Mouse (Mus musculus) embryonic facial prominence, embryonic 11.5 days (tissue): Measurements from ENCODE around the gene Vps52. TPM values are rescaled to one million over a fixed set of nuclear protein-coding genes. Genes with fewer than 3 reads are reported as not detected.
"Not testable (repeated sequence)": the region's sequence is repeated elsewhere in the genome, so short reads cannot be mapped to it uniquely, and the experiment has no call there.

Experiments
- ATAC-seq: fragments of 200-750 bp; cut with Nextera tagmentation; replicated peaks from 2 replicates; pipeline ENCODE4 v1.8.0; 2017; ENCODE audit warnings: low read depth; ENCODE audit not compliant: insufficient number of reproducible peaks, low FRiP score, low TSS enrichment
- DNase-seq: peaks from one replicate; pipeline ENCODE4 v3.0.0-alpha.2; 2015; ENCODE audit warnings: low spot score
- H3K27ac ChIP-seq: fragments of 300-500 bp; sonication (generic); replicated peaks from 2 replicates; pipeline ENCODE4 v1.5.1; 2014; ENCODE audit warnings: mild to moderate bottlenecking, low read depth, low read length, control low read depth
- H3K27me3 ChIP-seq: fragments of 300-500 bp; sonication (generic); 2 replicates; pipeline ENCODE4 v1.6.1; 2014; ENCODE audit warnings: mild to moderate bottlenecking, low read length, moderate library complexity, mixed read lengths; ENCODE audit not compliant: control insufficient read depth, insufficient read depth
- H3K36me3 ChIP-seq: fragments of 300-500 bp; sonication (generic); replicated peaks from 2 replicates; pipeline ENCODE4 v1.6.1; 2014; ENCODE audit warnings: low read depth, mild to moderate bottlenecking, low read length, moderate library complexity, mixed read lengths; ENCODE audit not compliant: control insufficient read depth, insufficient read depth
- H3K4me1 ChIP-seq: fragments of 300-500 bp; sonication (generic); 2 replicates; pipeline ENCODE4 v1.6.1; 2014; ENCODE audit warnings: low read length, mixed read lengths; ENCODE audit not compliant: control insufficient read depth, insufficient read depth
- H3K4me2 ChIP-seq: fragments of 300-500 bp; sonication (generic); 2 replicates; pipeline ENCODE4 v1.6.1; 2014; ENCODE audit warnings: low read depth, mild to moderate bottlenecking, control low read depth, low read length, moderate library complexity
- H3K4me3 ChIP-seq: fragments of 300-500 bp; sonication (generic); 2 replicates; pipeline ENCODE4 v1.5.1; 2014; ENCODE audit warnings: low read depth, low read length, control low read depth
- H3K9ac ChIP-seq: fragments of 300-500 bp; sonication (generic); replicated peaks from 2 replicates; pipeline ENCODE4 v1.6.1; 2014; ENCODE audit warnings: mild to moderate bottlenecking, control low read depth, low read length
- H3K9me3 ChIP-seq: fragments of 300-500 bp; sonication (generic); replicated peaks from 2 replicates; pipeline ENCODE4 v1.6.1; 2016; ENCODE audit warnings: mild to moderate bottlenecking, low read length, inconsistent platforms, mixed read lengths; ENCODE audit not compliant: control insufficient read depth
- WGBS: fragments of 180-500 bp; shearing (Covaris S2); extraction: QIAGEN DNeasy Blood & Tissue Kit; methylation state at CpG from one replicate; pipeline ENCODE4 v1.1.7; 2014; 5-methylcytosine and 5-hydroxymethylcytosine counted together
- polyA plus RNA-seq: library from polyadenylated mRNA; unstranded; fragments of >200 nt; fragmentation: Nextera tagmentation; extraction: Ambion mirVana; gene quantifications from 2 replicates; pipeline ENCODE4 v1.2.1, GENCODE M21; 2014

Gene Vps52
- polyA plus RNA-seq, 1 experiment from 2014 or later = 27.7 TPM

DNA sequence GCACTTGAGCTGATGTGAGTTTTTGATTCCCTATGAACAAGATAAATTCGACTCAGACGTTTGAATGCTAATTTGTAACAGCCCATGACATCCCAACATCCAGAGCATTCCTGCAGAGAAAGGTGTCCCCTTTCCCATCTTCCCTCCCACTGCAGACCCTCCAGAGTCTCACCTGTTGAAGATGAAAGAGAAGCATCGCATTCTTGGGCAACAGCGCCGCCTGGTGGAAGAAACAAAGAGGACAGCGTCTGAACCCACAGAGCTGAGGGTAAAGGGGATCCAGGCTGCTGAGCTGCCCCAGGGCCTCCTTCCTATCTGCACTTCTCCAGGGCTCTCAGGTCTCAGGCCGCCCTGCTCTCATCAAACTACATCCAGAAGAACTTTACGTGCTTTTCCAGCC lies 26.5 kb downstream of the Vps52 start:
- DNase-seq = peak; percentile 60
- not testable (repeated sequence) for H3K9me3 ChIP-seq, H3K4me3 ChIP-seq, H3K9ac ChIP-seq, H3K4me1 ChIP-seq, ATAC-seq, H3K36me3 ChIP-seq, H3K27ac ChIP-seq, H3K4me2 ChIP-seq
- H3K27me3 ChIP-seq = peaks cover 24% of the 10 kb centered on the region
- 15% methylated on average over 8 of the region's 8 CpGs for WGBS

DNA sequence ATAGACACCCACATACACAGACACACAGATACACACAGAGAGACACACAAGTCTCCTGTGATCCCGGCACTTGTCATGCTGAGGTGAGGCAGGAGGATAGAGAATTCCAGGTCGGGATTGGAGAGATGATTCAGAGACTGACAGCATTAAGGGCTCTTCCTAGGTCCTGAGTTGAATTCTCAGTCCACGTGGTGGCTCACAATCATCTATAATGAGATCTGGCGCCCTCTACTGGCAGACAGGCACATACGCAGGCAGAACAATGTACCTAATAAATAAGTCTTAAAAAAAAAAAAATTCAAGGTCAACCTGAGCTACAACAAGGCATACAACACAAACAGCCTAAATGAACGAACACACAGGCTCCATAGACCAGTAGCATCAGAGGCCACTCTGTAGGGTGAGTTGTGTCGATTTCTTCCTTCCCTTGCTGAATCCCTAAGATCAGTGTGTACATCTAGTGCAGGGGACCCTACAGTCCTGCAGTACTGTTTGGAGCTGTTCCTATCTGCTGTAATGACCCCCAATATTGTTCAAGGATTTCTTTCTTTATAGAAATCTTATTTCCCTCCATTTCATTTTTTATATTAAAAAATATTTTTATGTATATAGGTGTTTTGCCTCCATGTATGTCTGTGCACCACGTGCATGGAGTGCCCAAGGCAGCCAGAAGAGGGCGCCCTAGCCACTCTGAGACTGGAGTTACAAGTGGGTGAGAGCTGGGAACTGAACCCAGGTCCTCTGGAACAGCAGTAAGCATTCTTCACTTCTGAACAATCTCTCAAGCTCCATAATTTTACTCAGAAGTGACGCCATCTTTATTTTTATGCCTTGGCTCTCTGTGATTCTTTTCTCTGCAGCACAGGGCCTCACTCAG lies 36.4 kb downstream of the Vps52 start:
- H3K27ac ChIP-seq = no peak overlapping the region
- no peak for ATAC-seq
- no peaks in the 10 kb centered on the region for H3K4me1 ChIP-seq
- H3K4me3 ChIP-seq = no peak overlapping the region
- no peak overlapping the region for H3K9ac ChIP-seq
- H3K4me2 ChIP-seq = no peak overlapping the region
- H3K9me3 ChIP-seq = no peaks in the 10 kb centered on the region
- H3K27me3 ChIP-seq = no peaks in the 10 kb centered on the region
- DNase-seq = peak; percentile 85
- H3K36me3 ChIP-seq = no peaks in the 10 kb centered on the region
- 30% methylated on average over 10 of the region's 10 CpGs for WGBS

DNA sequence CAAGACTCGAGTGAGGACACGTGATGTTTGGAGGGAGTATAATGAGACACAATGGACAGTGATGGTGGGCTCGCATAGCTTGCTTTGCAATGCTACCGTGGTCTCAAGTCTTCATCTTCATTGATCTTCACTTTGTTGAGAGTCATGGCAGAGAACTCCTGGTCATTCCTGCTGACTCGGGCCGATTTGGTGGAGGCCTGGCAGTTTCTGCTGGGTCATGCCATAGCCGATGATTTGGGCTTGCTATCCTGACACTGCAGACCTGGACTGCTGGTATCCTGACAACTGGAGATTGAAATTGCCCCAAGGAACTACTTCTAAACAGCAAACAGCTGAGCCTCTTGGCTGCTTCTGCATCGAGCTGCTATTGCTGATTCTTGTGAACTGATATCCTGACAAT lies 39.3 kb downstream of the Vps52 start:
- Histone ChIP-seq H3K4me3 (no peak overlapping the region), H3K9ac (no peak overlapping the region), H3K4me2 (no peak overlapping the region), H3K27me3 (peaks cover 14% of the 10 kb centered on the region), H3K36me3 (no peaks in the 10 kb centered on the region), H3K4me1 (peaks cover 4% of the 10 kb centered on the region; the same call in 1 of the 2 replicates), H3K9me3 (no peaks in the 10 kb centered on the region), H3K27ac (no peak overlapping the region)
- ATAC-seq (no peak), DNase-seq (no peak)
- WGBS = 92% methylated on average over 8 of the region's 8 CpGs

DNA sequence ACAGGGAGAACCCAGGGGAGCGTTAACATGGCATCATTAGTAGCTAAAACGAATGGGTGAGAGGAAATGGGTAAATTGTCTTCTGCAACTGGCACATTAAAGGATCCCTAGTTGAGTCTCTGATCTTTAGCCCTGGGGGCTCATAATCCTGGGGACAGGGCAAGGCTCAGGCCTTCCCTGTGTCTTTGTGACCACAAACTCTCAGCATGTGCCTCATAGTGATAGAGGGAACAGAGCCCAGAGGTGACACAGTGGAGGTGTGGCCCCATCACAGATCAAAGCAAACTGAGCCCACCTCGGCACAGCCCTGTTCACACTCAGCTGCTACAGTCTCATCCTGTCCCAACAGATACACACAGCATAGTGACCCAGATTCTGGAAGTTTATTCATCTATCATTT lies 40.0 kb downstream of the Vps52 start:
- ATAC-seq (no peak), DNase-seq (no peak)
- Histone ChIP-seq H3K27ac (no peak overlapping the region), H3K4me3 (no peak overlapping the region), H3K4me2 (no peak overlapping the region), H3K9me3 (no peaks in the 10 kb centered on the region), H3K27me3 (peaks cover 21% of the 10 kb centered on the region), H3K36me3 (no peaks in the 10 kb centered on the region), H3K4me1 (peaks cover 5% of the 10 kb centered on the region; the same call in 1 of the 2 replicates), H3K9ac (no peak overlapping the region)
- WGBS = 70% methylated on average over 3 of the region's 3 CpGs

DNA sequence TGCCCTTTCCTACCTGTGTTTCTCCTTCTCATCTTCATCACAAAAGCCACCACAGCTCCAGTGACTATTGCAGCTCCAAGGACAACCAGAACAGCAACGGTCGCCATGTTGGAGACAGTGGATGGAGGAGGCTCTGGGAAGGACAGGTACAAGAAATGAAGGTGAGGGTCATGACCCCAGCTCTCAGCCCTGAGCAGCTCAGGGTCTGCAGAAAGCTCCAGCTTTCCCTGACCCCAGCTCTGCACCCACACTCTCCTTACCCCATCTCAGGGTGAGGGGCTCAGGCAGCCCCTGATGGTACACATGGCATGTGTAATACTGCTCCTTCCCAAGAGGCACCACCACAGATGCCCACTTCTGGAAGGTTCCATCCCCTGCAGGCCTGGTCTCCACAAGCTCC lies 41.4 kb downstream of the Vps52 start:
- not testable (repeated sequence) for DNase-seq, H3K27ac ChIP-seq, H3K36me3 ChIP-seq, ATAC-seq, H3K4me3 ChIP-seq, H3K4me2 ChIP-seq, H3K9me3 ChIP-seq, H3K9ac ChIP-seq, H3K4me1 ChIP-seq
- H3K27me3 ChIP-seq = peaks cover 27% of the 10 kb centered on the region
- WGBS = 96% methylated on average over 2 of the region's 2 CpGs

DNA sequence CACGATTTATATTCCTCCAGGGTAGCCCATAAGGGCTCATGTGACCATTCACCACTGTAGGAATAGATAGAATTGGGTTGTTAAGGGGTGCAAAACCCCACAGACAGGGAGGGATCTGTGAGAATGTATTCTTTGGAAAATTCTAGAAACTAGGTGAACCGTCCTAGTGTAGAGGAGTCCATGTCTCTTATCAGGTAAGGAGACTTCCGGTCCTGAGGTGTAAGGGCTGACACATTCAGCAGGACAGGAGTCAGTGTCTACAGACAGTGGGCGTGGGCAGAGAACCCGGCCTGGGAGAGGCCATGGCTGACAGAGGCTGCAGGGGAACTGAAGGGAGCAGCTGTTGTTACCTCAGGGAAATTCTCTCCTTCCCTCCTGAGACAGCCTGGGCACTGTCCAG lies 43.1 kb downstream of the Vps52 start:
- not testable (repeated sequence) for H3K9ac ChIP-seq, DNase-seq, H3K36me3 ChIP-seq, H3K27ac ChIP-seq, H3K4me3 ChIP-seq, H3K4me1 ChIP-seq, H3K4me2 ChIP-seq, H3K9me3 ChIP-seq, ATAC-seq
- H3K27me3 ChIP-seq = peaks cover 27% of the 10 kb centered on the region
- 53% methylated on average over 5 of the region's 5 CpGs for WGBS

DNA sequence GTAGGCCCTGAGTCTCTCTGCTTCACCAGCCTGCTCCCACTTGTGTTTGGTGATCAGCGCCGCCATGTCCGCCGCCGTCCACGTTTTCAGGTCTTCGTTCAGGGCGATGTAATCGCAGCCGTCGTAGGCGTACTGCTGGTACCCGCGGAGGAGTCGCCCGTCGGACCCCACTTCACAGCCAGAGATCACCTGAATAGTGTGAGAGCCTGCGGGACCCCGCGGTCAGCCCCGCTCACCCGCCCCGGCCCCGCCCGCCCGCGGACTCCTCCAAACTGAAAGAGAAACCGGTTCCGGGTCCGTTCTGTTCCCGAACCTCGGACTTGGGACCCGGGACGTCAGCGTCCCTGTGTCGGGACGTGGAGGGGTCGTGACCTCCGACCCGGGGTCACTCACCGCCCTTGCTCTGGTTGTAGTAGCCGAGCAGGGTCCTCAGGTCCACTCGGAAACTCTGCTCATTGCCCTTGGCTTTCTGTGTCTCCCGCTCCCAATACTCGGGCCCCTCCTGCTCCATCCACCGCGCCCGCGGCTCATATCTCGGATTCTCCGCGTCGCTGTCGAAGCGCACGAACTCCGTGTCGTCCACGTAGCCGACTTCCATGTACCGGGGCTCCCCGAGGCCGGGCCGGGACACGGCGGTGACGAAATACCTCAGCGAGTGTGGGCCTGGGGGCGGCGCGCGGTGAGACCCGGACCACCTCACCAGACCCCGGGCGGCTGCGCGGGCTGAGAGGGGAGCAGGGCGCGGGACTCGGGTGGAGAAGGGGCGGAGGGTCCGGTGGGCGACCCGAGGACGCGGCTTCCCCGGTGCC lies 43.9 kb downstream of the Vps52 start:
- no peaks in the 10 kb centered on the region for H3K36me3 ChIP-seq
- whole genome bisulfite sequencing = 2% methylated on average over 82 of the region's 87 CpGs
- H3K9ac ChIP-seq = peak overlapping the region; percentile 47
- peaks cover 27% of the 10 kb centered on the region for H3K27me3 ChIP-seq
- H3K4me3 ChIP-seq = peak overlapping the region; percentile 44
- H3K27ac ChIP-seq = no peak overlapping the region
- no peaks in the 10 kb centered on the region for H3K9me3 ChIP-seq
- peak overlapping the region; percentile 93 for H3K4me2 ChIP-seq
- peaks cover 5% of the 10 kb centered on the region; the same call in 1 of the 2 replicates for H3K4me1 ChIP-seq
- peak; percentile 22 for DNase-seq
- ATAC-seq = peak; percentile 65; the same call in 1 of the 2 replicates

DNA sequence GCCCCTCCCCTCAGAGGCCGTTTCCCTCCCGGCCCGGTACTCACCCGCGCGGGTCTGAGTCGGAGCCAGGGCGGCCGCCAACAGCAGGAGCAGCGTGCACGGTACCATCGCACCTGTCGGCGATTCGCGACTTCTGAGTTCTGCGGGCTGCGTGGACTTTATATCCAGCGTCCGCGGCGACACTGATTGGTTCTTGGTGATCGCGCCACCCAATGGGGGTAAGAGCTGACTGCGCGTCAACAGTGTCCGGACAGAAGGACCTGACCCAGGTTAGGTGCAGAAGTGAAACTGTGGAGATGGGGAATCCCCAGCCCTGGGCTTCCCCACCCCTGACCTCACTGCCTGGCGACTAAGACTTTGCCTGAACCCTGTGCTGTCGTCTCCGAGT lies 44.5 kb downstream of the Vps52 start, which contains the start of gene H2-K1:
H2-K1 (minus strand) TSS at position 198 of the 388 bp plus-strand sequence.
- WGBS = under 1% methylated on average over 30 of the region's 30 CpGs
- Histone ChIP-seq H3K4me1 (peaks cover 5% of the 10 kb centered on the region; the same call in 1 of the 2 replicates), H3K4me3 (peak within 1 kb of the TSS; percentile 44), H3K9ac (peak within 1 kb of the TSS; percentile 47), H3K27me3 (peaks cover 27% of the 10 kb centered on the region), H3K27ac (no peak within 1 kb of the TSS), H3K36me3 (no peaks in the 10 kb centered on the region), H3K4me2 (peak within 1 kb of the TSS; percentile 93), H3K9me3 (no peaks in the 10 kb centered on the region)
- peak; percentile 67 for ATAC-seq
- DNase-seq = peak; percentile 68
